Mouse (Mus musculus) heart, embryonic 15.5 days (tissue): ENCODE results near the gene Mroh2a. TPM values are rescaled to one million over a fixed set of nuclear protein-coding genes. Genes with fewer than 3 reads are reported as not detected.

Source experiments
- ATAC-seq: fragments of 200-750 bp; cut with Nextera tagmentation; replicated peaks from 2 replicates; pipeline ENCODE4 v1.8.0; 2017; ENCODE audit warnings: low read depth, moderate TSS enrichment; ENCODE audit not compliant: insufficient number of reproducible peaks, insufficient read depth, low FRiP score
- H3K27ac ChIP-seq: fragments of 300-500 bp; sonication (generic); 2 replicates; pipeline ENCODE4 v1.5.1; 2015; ENCODE audit warnings: mild to moderate bottlenecking, inconsistent platforms
- H3K27me3 ChIP-seq: fragments of 300-500 bp; sonication (generic); 2 replicates; pipeline ENCODE4 v1.6.1; 2015; ENCODE audit warnings: inconsistent platforms
- H3K36me3 ChIP-seq: fragments of 300-500 bp; sonication (generic); 2 replicates; pipeline ENCODE4 v1.6.1; 2015; ENCODE audit warnings: mild to moderate bottlenecking, inconsistent platforms
- H3K4me1 ChIP-seq: fragments of 300-500 bp; sonication (generic); replicated peaks from 2 replicates; pipeline ENCODE4 v1.6.1; 2015; ENCODE audit warnings: inconsistent platforms
- H3K4me2 ChIP-seq: fragments of 300-500 bp; sonication (generic); 2 replicates; pipeline ENCODE4 v1.6.1; 2015; ENCODE audit warnings: inconsistent platforms, mild to moderate bottlenecking, moderate library complexity
- H3K4me3 ChIP-seq: fragments of 300-500 bp; sonication (generic); 2 replicates; pipeline ENCODE4 v1.5.1; 2015; ENCODE audit warnings: mild to moderate bottlenecking, inconsistent platforms
- H3K9ac ChIP-seq: fragments of 300-500 bp; sonication (generic); 2 replicates; pipeline ENCODE4 v1.6.1; 2015; ENCODE audit warnings: mild to moderate bottlenecking, inconsistent platforms
- H3K9me3 ChIP-seq: fragments of 300-500 bp; sonication (generic); replicated peaks from 2 replicates; pipeline ENCODE4 v1.6.1; 2016; ENCODE audit warnings: inconsistent platforms
- WGBS: fragments of 180-500 bp; shearing (Covaris S2); methylation state at CpG from one replicate; pipeline ENCODE4 v1.1.7; 2015; ENCODE audit warnings: mixed read lengths; 5-methylcytosine and 5-hydroxymethylcytosine counted together
- polyA plus RNA-seq: library from polyadenylated mRNA; unstranded; fragments of >200 nt; fragmentation: Nextera tagmentation; extraction: Ambion mirVana; gene quantifications from 2 replicates; pipeline ENCODE4 v1.2.1, GENCODE M21; 2015

Mroh2a gene
- polyA plus RNA-seq, 1 experiment from 2014 or later = 0.60 TPM

GRCm38 (mm10) chr1:88274371-88275077, 47.7 kb downstream of the Mroh2a start:
- H3K9ac ChIP-seq = no peak overlapping the region
- H3K4me3 ChIP-seq = no peak overlapping the region
- H3K4me1 ChIP-seq = peaks cover 24% of the 10 kb centered on the region
- H3K4me2 ChIP-seq = no peak overlapping the region
- H3K27ac ChIP-seq = no peak overlapping the region
- peaks cover 35% of the 10 kb centered on the region for H3K36me3 ChIP-seq
- no peaks in the 10 kb centered on the region for H3K27me3 ChIP-seq
- WGBS = 71% methylated on average over 11 of the region's 11 CpGs
- no peaks in the 10 kb centered on the region for H3K9me3 ChIP-seq
- no peak for ATAC-seq

GRCm38 (mm10) chr1:88275078-88275680, 48.4 kb downstream of the Mroh2a start:
- H3K27me3 ChIP-seq = no peaks in the 10 kb centered on the region
- H3K27ac ChIP-seq = no peak overlapping the region
- 68% methylated on average over 13 of the region's 13 CpGs for WGBS
- H3K36me3 ChIP-seq = peaks cover 30% of the 10 kb centered on the region
- no peak overlapping the region for H3K4me3 ChIP-seq
- H3K4me1 ChIP-seq = peaks cover 24% of the 10 kb centered on the region
- no peak for ATAC-seq
- no peaks in the 10 kb centered on the region for H3K9me3 ChIP-seq
- peak overlapping the region; percentile 67; the same call in 1 of the 2 replicates for H3K9ac ChIP-seq
- H3K4me2 ChIP-seq = peak overlapping the region; percentile 60

- peak overlapping the region; percentile 50 for H3K4me3 ChIP-seq
- peaks cover 24% of the 10 kb centered on the region for H3K4me1 ChIP-seq
- peaks cover 30% of the 10 kb centered on the region for H3K36me3 ChIP-seq
- H3K27ac ChIP-seq = no peak overlapping the region
- WGBS = 60% methylated on average over 13 of the region's 13 CpGs
- peak overlapping the region; percentile 67 for H3K9ac ChIP-seq
- no peaks in the 10 kb centered on the region for H3K9me3 ChIP-seq
- ATAC-seq = no peak
- no peaks in the 10 kb centered on the region for H3K27me3 ChIP-seq
- H3K4me2 ChIP-seq = peak overlapping the region; percentile 60
These were observed 49.1 kb downstream of the Mroh2a start for GRCm38 (mm10) chr1:88275698-88276523.

GRCm38 (mm10) chr1:88276524-88277097, 49.8 kb downstream of the Mroh2a start:
- WGBS = 20% methylated on average over 10 of the region's 10 CpGs
- peaks cover 26% of the 10 kb centered on the region for H3K36me3 ChIP-seq
- H3K9me3 ChIP-seq = no peaks in the 10 kb centered on the region
- peak overlapping the region; percentile 79 for H3K27ac ChIP-seq
- H3K4me1 ChIP-seq = peaks cover 24% of the 10 kb centered on the region
- H3K4me2 ChIP-seq = peak overlapping the region; percentile 60
- H3K4me3 ChIP-seq = peak overlapping the region; percentile 50
- peak overlapping the region; percentile 67 for H3K9ac ChIP-seq
- ATAC-seq = peak; percentile 11; the same call in 1 of the 2 replicates
- H3K27me3 ChIP-seq = no peaks in the 10 kb centered on the region

- Histone ChIP-seq H3K4me2 (peak within 1 kb of the TSS; percentile 60), H3K9me3 (no peaks in the 10 kb centered on the region), H3K27me3 (no peaks in the 10 kb centered on the region), H3K4me3 (peak within 1 kb of the TSS; percentile 50), H3K36me3 (peaks cover 20% of the 10 kb centered on the region), H3K27ac (peak within 1 kb of the TSS; percentile 79), H3K9ac (peak within 1 kb of the TSS; percentile 67), H3K4me1 (peaks cover 24% of the 10 kb centered on the region)
- under 1% methylated on average over 50 of the region's 50 CpGs for WGBS
- ATAC-seq = peak; percentile 95
These were observed 50.5 kb downstream of the Mroh2a start, which contains the start of the genes Hjurp and Trpm8 for GRCm38 (mm10) chr1:88277098-88277817. Gene Hjurp, minus strand, starts transcription at chr1:88277633. Gene Trpm8, plus strand, starts transcription at chr1:88277661.

- H3K27ac ChIP-seq = peak overlapping the region; percentile 79
- WGBS = 64% methylated on average over 18 of the region's 18 CpGs
These were observed 51.2 kb downstream of the Mroh2a start for GRCm38 (mm10) chr1:88277818-88278511.

GRCm38 (mm10) chr1:88279111-88280005, 52.6 kb downstream of the Mroh2a start:
- H3K4me1 ChIP-seq = peaks cover 24% of the 10 kb centered on the region
- H3K4me3 ChIP-seq = no peak overlapping the region
- H3K27me3 ChIP-seq = no peaks in the 10 kb centered on the region
- H3K9me3 ChIP-seq = no peaks in the 10 kb centered on the region
- no peak for ATAC-seq
- WGBS = 53% methylated on average over 9 of the region's 9 CpGs
- H3K27ac ChIP-seq = no peak overlapping the region
- H3K9ac ChIP-seq = no peak overlapping the region
- no peak overlapping the region for H3K4me2 ChIP-seq
- peaks cover 4% of the 10 kb centered on the region for H3K36me3 ChIP-seq

More at GRCm38 (mm10) chr1:88277818-88278511, 51.2 kb downstream of the Mroh2a start:
- Histone ChIP-seq H3K27me3 (no peaks in the 10 kb centered on the region), H3K4me2 (peak overlapping the region; percentile 60), H3K9me3 (no peaks in the 10 kb centered on the region), H3K4me3 (peak overlapping the region; percentile 50), H3K4me1 (peaks cover 24% of the 10 kb centered on the region), H3K9ac (peak overlapping the region; percentile 67), H3K36me3 (peaks cover 16% of the 10 kb centered on the region)
- ATAC-seq = no peak

- Histone ChIP-seq H3K27ac (no peak overlapping the region), H3K4me3 (no peak overlapping the region)
These were observed 53.4 kb downstream of the Mroh2a start for GRCm38 (mm10) chr1:88280006-88280690.

GRCm38 (mm10) chr1:88282301-88282700, 55.5 kb downstream of the Mroh2a start:
- Histone ChIP-seq H3K9me3 (peaks cover 6% of the 10 kb centered on the region; the same call in 1 of the 2 replicates), H3K4me3 (no peak overlapping the region), H3K36me3 (no peaks in the 10 kb centered on the region), H3K4me1 (0 out of 2 replicates have a peak, but pooled peaks cover 5% of the 10 kb centered on the region), H3K4me2 (no peak overlapping the region), H3K9ac (no peak overlapping the region), H3K27ac (no peak overlapping the region), H3K27me3 (no peaks in the 10 kb centered on the region)
- 56% methylated on average over 3 of the region's 3 CpGs for WGBS
- no peak for ATAC-seq

More at GRCm38 (mm10) chr1:88280006-88280690, 53.4 kb downstream of the Mroh2a start:
- H3K4me2 ChIP-seq = no peak overlapping the region
- no peaks in the 10 kb centered on the region for H3K36me3 ChIP-seq
- ATAC-seq = no peak
- WGBS = 65% methylated on average over 15 of the region's 15 CpGs
- no peaks in the 10 kb centered on the region for H3K27me3 ChIP-seq
- H3K9ac ChIP-seq = no peak overlapping the region
- peaks cover 23% of the 10 kb centered on the region for H3K4me1 ChIP-seq
- H3K9me3 ChIP-seq = peaks cover 6% of the 10 kb centered on the region; the same call in 1 of the 2 replicates
